Mouse (Mus musculus) lung, embryonic 14.5 days (tissue): ENCODE data around the gene Anln. TPM values are rescaled to one million over a fixed set of nuclear protein-coding genes. Genes with fewer than 3 reads are reported as not detected.

Experiments used
- ATAC-seq: fragments of 200-750 bp; cut with Nextera tagmentation; 2 replicates; pipeline ENCODE4 v1.8.0; 2017; ENCODE audit warnings: mild to moderate bottlenecking, moderate TSS enrichment, moderate library complexity; ENCODE audit not compliant: insufficient read depth
- DNase-seq: peaks from one replicate; pipeline ENCODE4 v3.0.0-alpha.2; 2015
- H3K27ac ChIP-seq: fragments of 300-500 bp; sonication (generic); 2 replicates; pipeline ENCODE4 v1.5.1; 2014; ENCODE audit warnings: low read depth, mild to moderate bottlenecking, moderate library complexity
- H3K27me3 ChIP-seq: fragments of 300-500 bp; sonication (generic); 2 replicates; pipeline ENCODE4 v1.6.1; 2014; ENCODE audit warnings: low read length, control low read depth; ENCODE audit not compliant: insufficient read depth
- H3K36me3 ChIP-seq: fragments of 300-500 bp; sonication (generic); 2 replicates; pipeline ENCODE4 v1.6.1; 2014; ENCODE audit warnings: control low read depth; ENCODE audit not compliant: insufficient read depth
- H3K4me1 ChIP-seq: fragments of 300-500 bp; sonication (generic); 2 replicates; pipeline ENCODE4 v1.6.1; 2014; ENCODE audit warnings: antibody characterized with exemption, control low read depth; ENCODE audit not compliant: insufficient read depth
- H3K4me2 ChIP-seq: fragments of 300-500 bp; sonication (generic); 2 replicates; pipeline ENCODE4 v1.6.1; 2014; ENCODE audit warnings: mild to moderate bottlenecking
- H3K4me3 ChIP-seq: fragments of 300-500 bp; sonication (generic); 2 replicates; pipeline ENCODE4 v1.5.1; 2014; ENCODE audit warnings: low read depth, low read length
- H3K9ac ChIP-seq: fragments of 300-500 bp; sonication (generic); 2 replicates; pipeline ENCODE4 v1.6.1; 2014
- H3K9me3 ChIP-seq: fragments of 300-500 bp; sonication (generic); 2 replicates; pipeline ENCODE4 v1.6.1; 2016; ENCODE audit warnings: low read depth, low read length, control low read depth
- CTCF ChIP-seq: IDR thresholded peaks from 2 replicates; pipeline ENCODE4 v1.5.1; 2016; ENCODE audit warnings: antibody characterized with exemption, low read depth
- WGBS: fragments of 180-500 bp; shearing (Covaris S2); extraction: QIAGEN DNeasy Blood & Tissue Kit; methylation state at CpG from one replicate; pipeline ENCODE4 v1.1.7; 2014; 5-methylcytosine and 5-hydroxymethylcytosine counted together
- polyA plus RNA-seq: library from polyadenylated mRNA; unstranded; fragments of >200 nt; fragmentation: Nextera tagmentation; extraction: Ambion mirVana; gene quantifications from 2 replicates; pipeline ENCODE4 v1.2.1, GENCODE M21; 2014

Gene Anln
- polyA plus RNA-seq, 1 experiment from 2014 or later: 74.1 TPM

DNA sequence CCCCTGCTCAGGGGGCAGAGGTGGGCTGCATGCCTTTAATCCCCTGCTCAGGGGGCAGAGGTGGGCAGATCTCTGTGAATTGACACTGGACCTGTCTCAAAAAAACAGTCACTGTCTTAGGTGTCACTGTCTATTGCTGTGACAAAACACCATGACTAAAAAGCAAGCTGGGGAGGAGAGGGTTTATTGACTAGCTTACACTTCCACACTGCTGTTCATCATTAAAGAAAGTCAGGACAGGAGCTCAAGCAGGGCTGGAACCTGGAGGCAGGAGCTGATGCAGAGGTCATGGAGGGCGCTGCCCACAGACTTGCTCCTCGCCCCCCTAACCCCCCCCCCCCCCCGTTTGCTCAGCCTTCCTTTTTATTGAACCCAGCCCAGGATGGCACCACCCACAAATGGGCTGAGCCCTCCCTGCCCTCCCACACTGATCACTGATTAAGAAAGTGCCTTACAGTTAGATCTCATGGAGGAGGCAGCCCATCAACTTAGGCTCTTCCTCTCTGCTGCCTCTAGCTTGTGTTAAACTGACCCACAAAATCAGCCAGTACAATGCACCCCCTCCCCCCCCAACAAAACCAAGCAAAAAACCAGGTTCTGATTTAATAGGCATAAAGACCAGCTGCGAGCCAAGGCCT, 39.2 kb upstream of the Anln start:
- DNase-seq: no peak
- Histone ChIP-seq H3K27me3 (no peaks in the 10 kb centered on the region), H3K4me1 (0 out of 2 replicates have a peak, but pooled peaks cover 5% of the 10 kb centered on the region), H3K4me2 (no peak overlapping the region), H3K9me3 (no peaks in the 10 kb centered on the region), H3K27ac (no peak overlapping the region), H3K9ac (no peak overlapping the region), H3K36me3 (no peaks in the 10 kb centered on the region), H3K4me3 (no peak overlapping the region)
- 58% methylated on average over 3 of the region's 4 CpGs for WGBS
- no peak for ATAC-seq
- no peak for TF ChIP-seq CTCF

DNA sequence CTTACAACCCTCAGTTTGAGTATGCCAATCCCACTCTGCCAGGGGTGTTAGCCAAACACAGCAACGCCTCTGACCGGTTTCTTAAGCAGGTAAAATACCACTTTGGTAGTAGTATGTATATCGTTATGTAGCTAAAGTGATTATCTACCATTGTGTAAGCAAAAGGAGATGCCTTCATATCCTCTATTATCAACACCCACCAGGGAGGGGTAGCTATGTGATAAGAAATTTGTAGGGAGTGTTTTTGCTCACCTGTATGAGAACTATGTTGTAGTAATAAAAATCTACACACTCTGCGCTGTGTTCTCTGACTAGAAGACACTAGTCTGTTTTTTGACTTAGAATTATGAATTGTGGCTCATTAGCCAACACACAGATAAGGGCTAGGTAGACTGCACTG, 35.7 kb upstream of the Anln start:
- Histone ChIP-seq H3K4me2 (no peak overlapping the region), H3K9ac (no peak overlapping the region), H3K36me3 (no peaks in the 10 kb centered on the region), H3K27ac (no peak overlapping the region), H3K9me3 (no peaks in the 10 kb centered on the region), H3K4me1 (0 out of 2 replicates have a peak, but pooled peaks cover under 1% of the 10 kb centered on the region), H3K4me3 (no peak overlapping the region), H3K27me3 (no peaks in the 10 kb centered on the region)
- WGBS: 80% methylated on average over 4 of the region's 4 CpGs
- ATAC-seq (no peak), DNase-seq (no peak)
- TF ChIP-seq CTCF: no peak

DNA sequence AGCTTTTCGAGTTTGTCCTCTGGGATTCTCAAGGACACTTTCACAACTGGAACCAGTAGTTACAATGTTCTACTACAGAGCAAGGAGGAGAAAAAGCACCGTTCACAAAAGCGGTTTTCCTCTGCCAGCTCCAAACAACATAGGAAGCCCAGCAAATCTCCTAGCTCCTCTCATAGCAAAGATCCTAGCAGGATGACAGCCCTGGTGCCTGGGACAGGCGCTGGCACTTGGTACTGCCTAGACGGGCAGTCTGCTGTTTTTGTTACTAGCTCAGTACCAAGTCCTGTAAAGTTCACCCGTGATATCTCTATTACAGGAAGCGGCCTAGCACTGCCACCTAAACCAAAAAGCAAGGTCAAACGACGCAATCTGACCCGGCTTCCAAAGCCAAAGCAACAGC, 35.2 kb upstream of the Anln start:
- Histone ChIP-seq H3K27ac (no peak overlapping the region), H3K4me1 (no peaks in the 10 kb centered on the region), H3K36me3 (no peaks in the 10 kb centered on the region), H3K27me3 (no peaks in the 10 kb centered on the region), H3K9me3 (no peaks in the 10 kb centered on the region), H3K4me3 (no peak overlapping the region), H3K9ac (0 out of 2 replicates have a peak overlapping the region, but pooled peaks have one; percentile 3), H3K4me2 (no peak overlapping the region)
- WGBS: 60% methylated on average over 10 of the region's 10 CpGs
- no peak for TF ChIP-seq CTCF
- no peak for DNase-seq
- no peak for ATAC-seq

DNA sequence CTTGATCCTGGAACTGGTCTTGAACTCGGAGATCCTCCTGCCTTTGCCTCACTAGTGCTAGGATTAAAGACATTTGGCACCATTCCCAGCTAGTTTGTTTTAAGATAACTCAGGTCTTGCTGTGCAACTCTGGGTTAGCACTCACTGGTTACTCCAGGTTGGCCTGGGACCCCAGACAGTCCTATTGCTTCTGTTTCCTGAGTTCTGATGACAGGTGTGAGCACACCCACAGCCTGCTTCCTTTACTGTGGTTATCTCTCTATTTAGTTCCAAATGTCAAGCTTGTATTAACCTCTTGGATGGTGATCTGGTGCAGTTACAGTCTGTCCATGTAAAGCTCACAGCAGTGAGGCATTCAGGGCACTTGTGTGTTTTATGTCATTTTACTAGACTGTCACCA, 34.5 kb upstream of the Anln start:
- ATAC-seq (no peak), DNase-seq (no peak)
- Histone ChIP-seq H3K36me3 (no peaks in the 10 kb centered on the region), H3K4me3 (no peak overlapping the region), H3K4me1 (no peaks in the 10 kb centered on the region), H3K27me3 (no peaks in the 10 kb centered on the region), H3K27ac (no peak overlapping the region), H3K9me3 (no peaks in the 10 kb centered on the region), H3K9ac (no peak overlapping the region), H3K4me2 (no peak overlapping the region)
- WGBS: 52% methylated on average over 1 of the region's 1 CpGs
- no peak for TF ChIP-seq CTCF

DNA sequence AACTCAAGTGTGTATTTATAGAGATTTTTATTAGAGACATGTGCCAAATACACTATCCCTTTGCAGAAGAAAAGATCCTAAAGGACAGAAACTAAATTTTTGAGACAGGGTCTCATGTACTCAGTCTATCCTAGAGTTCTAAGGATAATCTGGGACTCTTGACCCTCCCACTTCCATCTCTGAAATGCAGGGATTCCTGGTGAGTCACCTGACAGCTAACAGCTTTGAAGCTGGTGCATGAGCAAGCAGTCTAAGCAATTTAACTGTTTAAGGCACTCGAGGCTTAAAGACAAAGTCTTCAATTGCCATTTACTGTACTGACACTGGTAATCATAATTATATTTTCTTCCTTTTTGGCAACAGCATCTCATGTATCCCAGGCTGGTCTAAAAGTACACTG, 33.6 kb upstream of the Anln start:
- no peaks in the 10 kb centered on the region for H3K4me1 ChIP-seq
- no peak overlapping the region for H3K9ac ChIP-seq
- 58% methylated on average over 1 of the region's 1 CpGs for whole genome bisulfite sequencing
- H3K4me3 ChIP-seq: no peak overlapping the region
- no peaks in the 10 kb centered on the region for H3K9me3 ChIP-seq
- H3K36me3 ChIP-seq: no peaks in the 10 kb centered on the region
- no peak overlapping the region for H3K27ac ChIP-seq
- no peaks in the 10 kb centered on the region for H3K27me3 ChIP-seq
- no peak overlapping the region for H3K4me2 ChIP-seq
- TF ChIP-seq CTCF: no peak
- DNase-seq (no peak), ATAC-seq (no peak)

DNA sequence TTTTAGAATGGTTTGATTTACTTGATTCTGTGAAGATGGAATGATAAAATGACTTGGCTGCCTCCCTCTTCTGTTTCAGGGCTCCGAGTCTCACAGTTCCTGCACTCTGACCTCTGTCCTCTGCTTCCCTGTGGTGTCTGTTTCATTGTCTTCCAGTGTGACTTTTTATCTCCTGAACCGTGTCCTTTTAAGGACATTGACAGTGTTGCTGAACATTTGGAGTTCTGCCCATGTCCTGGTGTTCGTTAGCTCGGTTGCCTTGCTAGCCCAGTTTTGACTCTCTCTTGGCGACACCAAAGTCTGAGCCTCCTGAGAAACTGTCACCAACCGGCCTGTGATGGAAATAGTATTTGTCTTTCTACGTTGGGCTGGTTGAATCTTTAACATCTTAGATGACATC, 31.5 kb upstream of the Anln start:
- TF ChIP-seq CTCF: no peak
- Histone ChIP-seq H3K9me3 (no peaks in the 10 kb centered on the region), H3K4me3 (no peak overlapping the region), H3K9ac (no peak overlapping the region), H3K4me2 (no peak overlapping the region), H3K4me1 (no peaks in the 10 kb centered on the region), H3K36me3 (no peaks in the 10 kb centered on the region), H3K27ac (no peak overlapping the region), H3K27me3 (0 out of 2 replicates have a peak, but pooled peaks cover 2% of the 10 kb centered on the region)
- ATAC-seq (no peak), DNase-seq (no peak)
- WGBS: 47% methylated on average over 7 of the region's 7 CpGs

DNA sequence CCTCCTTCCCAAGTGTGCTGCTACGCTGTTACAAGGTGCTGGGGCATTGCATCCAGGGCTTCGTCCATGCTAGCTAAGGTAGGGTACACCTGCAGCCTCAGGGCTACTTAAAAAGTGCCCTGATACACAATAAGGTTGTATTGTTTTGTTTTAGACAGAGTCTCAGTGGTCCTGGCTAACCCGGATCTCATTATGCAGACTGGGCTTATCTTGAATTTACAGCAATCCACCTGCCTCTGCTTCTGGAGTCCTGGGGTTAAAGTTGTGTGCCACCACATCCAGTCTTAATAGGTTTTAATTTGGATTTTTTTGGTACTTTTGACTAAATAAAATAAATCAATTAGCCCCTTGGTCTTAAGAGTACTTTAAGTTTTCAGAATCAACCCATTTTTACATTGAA, 30.9 kb upstream of the Anln start:
- Histone ChIP-seq H3K4me3 (no peak overlapping the region), H3K27ac (no peak overlapping the region), H3K27me3 (0 out of 2 replicates have a peak, but pooled peaks cover 2% of the 10 kb centered on the region), H3K36me3 (no peaks in the 10 kb centered on the region), H3K4me1 (no peaks in the 10 kb centered on the region), H3K9me3 (no peaks in the 10 kb centered on the region), H3K4me2 (no peak overlapping the region), H3K9ac (no peak overlapping the region)
- no peak for TF ChIP-seq CTCF
- ATAC-seq: no peak
- WGBS: 77% methylated on average over 3 of the region's 3 CpGs
- no peak for DNase-seq
